Comparison of ENCODE assay signal across 19 mouse cellular contexts in the genomic region with DNA sequence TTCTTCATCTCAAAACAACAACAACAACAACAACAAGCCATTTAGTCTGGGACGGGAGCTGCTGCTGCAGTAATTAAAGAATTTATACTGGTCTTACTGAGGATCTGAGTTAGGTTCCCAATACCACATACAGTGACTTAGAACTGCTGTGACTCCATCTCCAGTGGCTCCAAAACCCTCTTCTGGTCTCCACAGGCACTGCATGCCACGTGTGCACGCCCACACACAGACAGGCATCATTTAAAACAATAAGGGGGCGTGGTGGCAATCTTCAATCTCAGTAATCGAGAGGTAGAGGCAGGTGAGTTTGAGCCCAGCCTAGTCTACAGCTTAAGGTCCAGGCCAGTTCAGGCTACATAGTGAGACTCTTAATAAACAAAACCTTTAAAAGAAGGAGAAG. TPM values are rescaled to one million over a fixed set of nuclear protein-coding genes. Genes with fewer than 3 reads are reported as not detected.
DNase-seq lines count a peak whose midpoint lies in the region; ATAC-seq and TF ChIP-seq lines count a peak whose summit lies in the region.
"Had no signal": no experiment of that assay in that cellular context is flagged by ENCODE, and none has a peak within 500 bp of the region (broad histone marks: within the 10 kb centered on the region; RNA-seq: fewer than 3 reads in every experiment).

No protein-coding gene starts in this region.

- no peak for TF ChIP-seq EP300 in CH12.LX (IDR thresholded peaks at IDR 0.05; ENCODE audit: low read length)

- TF ChIP-seq CTCF in kidney, adult 2 months (conservative IDR thresholded peaks at IDR 0.05; ENCODE audit: insufficient read depth, insufficient read length, low read depth, low read length), result 0 out of 2 replicates have a peak, but pooled peaks have one; percentile 5
- TF ChIP-seq CTCF in CH12.LX (conservative IDR thresholded peaks at IDR 0.05 in 1 of 2, IDR thresholded peaks at IDR 0.05 in 1 of 2; ENCODE audit: low read depth in 2 of 2, low read length in 2 of 2), result peak in 1 of 2 experiments; percentile 39; a peak in 2 of 4 replicates

- H3K79me2 ChIP-seq in CH12.LX (replicated peaks; ENCODE audit: control insufficient read depth, extremely low read depth, insufficient read depth, poor library complexity, severe bottlenecking), result no peaks in the 10 kb centered on the region

- TF ChIP-seq RAD21 in CH12.LX (IDR thresholded peaks at IDR 0.05; ENCODE audit: low read depth, low read length), result no peak; the same call in none of the 2 replicates

- dilution Hi-C loops in CH12.LX (cut with MboI; ENCODE audit: extremely low pct_ligation_motif_present, extremely low pct_unique_long_range_greater_than_20kb, low sequenced_read_pairs), result no loop called here

- H3K4me2 ChIP-seq in CH12.LX (ENCODE audit: insufficient read depth, low read depth, poor library complexity, severe bottlenecking), result no peak overlapping the region
- H3K4me2 ChIP-seq: midbrain, embryonic 13.5 days had no signal

- H3K4me3 ChIP-seq in kidney, adult 2 months (ENCODE audit: insufficient read depth, low read depth, low read length), result no peak overlapping the region
- H3K4me3 ChIP-seq in CH12.LX (replicated peaks in 1 of 3; ENCODE audit: low read depth in 2 of 3, low read length in 2 of 3, poor library complexity in 1 of 3), result no peak overlapping the region
- H3K4me3 ChIP-seq: midbrain, embryonic 13.5 days had no signal

- in situ Hi-C loops in CH12.LX (cut with MboI; ENCODE audit: low pct_ligation_motif_present, low pct_unique_long_range_greater_than_20kb, low sequenced_read_pairs), result loop anchor here (5.0 kb wide), 1 partner anchor 35 kb away; no protein-coding TSS in a partner anchor

- no peaks in the 10 kb centered on the region for H3K4me1 ChIP-seq in kidney, adult 2 months (ENCODE audit: control insufficient read depth, insufficient read depth, low read length)
- peaks cover 3 to 24% of the 10 kb centered on the region in 2 experiments; a peak in 3 of 4 replicates for H3K4me1 ChIP-seq in CH12.LX (ENCODE audit: control insufficient read depth in 1 of 2, insufficient read depth in 2 of 2)
- H3K4me1 ChIP-seq: midbrain, embryonic 13.5 days had no signal

- H3K27me3 ChIP-seq in kidney, adult 2 months (replicated peaks; ENCODE audit: control insufficient read depth, insufficient read depth, low read length), result no peaks in the 10 kb centered on the region
- H3K27me3 ChIP-seq in CH12.LX (replicated peaks), result no peaks in the 10 kb centered on the region
- H3K27me3 ChIP-seq: midbrain, embryonic 13.5 days; Patski had no signal

- peak; percentile 34; the same call in 1 of the 2 replicates for ATAC-seq in megakaryocyte progenitor cell, adult 5-6 weeks (replicated peaks; ENCODE audit: poor library complexity)
- ATAC-seq in megakaryocyte, adult 5-6 weeks (ENCODE audit: poor library complexity, severe bottlenecking), result no peak
- ATAC-seq: forebrain, postnatal 0 days; hindbrain, embryonic 16.5 days; midbrain, embryonic 13.5 days; Patski had no signal

- no peak overlapping the region for H3K9ac ChIP-seq in CH12.LX (ENCODE audit: insufficient read depth, low read depth)
- H3K9ac ChIP-seq: forebrain, postnatal 0 days; midbrain, embryonic 13.5 days had no signal

- no peak for DNase-seq in kidney, adult 2 months
- no peak for DNase-seq in kidney, adult 11 months
- DNase-seq in 3T3-L1 (ENCODE audit: low read depth, low spot score), result peak; percentile 50
- no peak for DNase-seq in CH12.LX (ENCODE audit: extremely low read depth)
- DNase-seq in kidney, postnatal 36 days, result no peak
- DNase-seq: cerebellum, postnatal 14 days; forebrain, postnatal 0 days; gastrocnemius, postnatal 25 days; heart, postnatal 14 days; kidney, postnatal 10 days; lung, postnatal 14 days; right cerebral cortex, postnatal 14 days had no signal

- no peaks in the 10 kb centered on the region for H3K36me3 ChIP-seq in kidney, adult 2 months (ENCODE audit: control insufficient read depth, insufficient read depth, low read length)
- H3K36me3 ChIP-seq in CH12.LX (replicated peaks in 1 of 2; ENCODE audit: control insufficient read depth in 1 of 2, insufficient read depth in 1 of 2, low read length in 1 of 2), result peaks cover 7 to 16% of the 10 kb centered on the region in 2 experiments

- H3K27ac ChIP-seq in kidney, adult 2 months (ENCODE audit: insufficient read depth, low read depth, low read length), result no peak overlapping the region
- no peak overlapping the region for H3K27ac ChIP-seq in CH12.LX (ENCODE audit: insufficient read depth, low read depth)
- H3K27ac ChIP-seq: midbrain, embryonic 13.5 days had no signal

- H3K9me3 ChIP-seq in CH12.LX (replicated peaks; ENCODE audit: low read length), result no peaks in the 10 kb centered on the region
- H3K9me3 ChIP-seq: midbrain, embryonic 13.5 days had no signal

- no peak for TF ChIP-seq POLR2A in kidney, adult 2 months (IDR thresholded peaks at IDR 0.05; ENCODE audit: low read depth, low read length)
- TF ChIP-seq POLR2A in CH12.LX (IDR thresholded peaks at IDR 0.05; ENCODE audit: low read depth, low read length), result no peak

- WGBS in kidney, adult 2 months, result 76% methylated on average over 5 of the region's 5 CpGs

TF ChIP-seq in CH12.LX, 34 proteins besides CTCF, POLR2A, EP300 and RAD21:
- TF ChIP-seq UBTF (IDR thresholded peaks at IDR 0.05; ENCODE audit: low read depth, low read length) (no peak), SMC3 (IDR thresholded peaks at IDR 0.05; ENCODE audit: low read depth, low read length) (peak; percentile 35), MEF2A (IDR thresholded peaks at IDR 0.05; ENCODE audit: borderline replicate concordance, low read depth, low read length) (no peak), TBP (conservative IDR thresholded peaks at IDR 0.05; ENCODE audit: low read depth, low read length) (no peak), NELFE (IDR thresholded peaks at IDR 0.05; ENCODE audit: low read depth, low read length) (no peak), BHLHE40 (IDR thresholded peaks at IDR 0.05; ENCODE audit: low read depth, low read length) (no peak), JUND (conservative IDR thresholded peaks at IDR 0.05; ENCODE audit: low read depth, low read length) (no peak)

RNA-seq across cellular contexts. Expression of a gene that starts 43.5 kb away (rescaled TPM):
- 35.8 and 40.8 TPM in 2 replicates for polyA plus RNA-seq in kidney, adult 2 months (2012; rRNA removed)
- total RNA-seq in CH12.LX (2012; rRNA removed) (31.9 and 35.9 TPM in 2 replicates), CH12.LX (2014; rRNA removed) (14.7 and 18.8 TPM in 2 replicates)
- polyA plus RNA-seq in CH12.LX (2012; ENCODE audit: insufficient read length, low read depth), result 62.2 and 67.7 TPM in 2 replicates
- 5.9 and 6.9 TPM in 2 replicates for total RNA-seq in megakaryocyte progenitor cell, adult 5-6 weeks (2015)
- 8.0 and 15.5 TPM in 2 replicates for total RNA-seq in megakaryocyte progenitor cell, adult 5-6 weeks (2017)
- total RNA-seq in megakaryocyte, adult 5-6 weeks (2015), result 5.5 and 12.0 TPM in 2 replicates
- 6.4 and 8.6 TPM in 2 replicates for total RNA-seq in megakaryocyte, adult 5-6 weeks (2017)

RNA-seq across cellular contexts. Expression of a gene that starts 48.5 kb away (rescaled TPM):
- 0.16 and 0.41 TPM in 2 replicates for polyA plus RNA-seq in kidney, adult 2 months (2012; rRNA removed)
- total RNA-seq in CH12.LX (2012; rRNA removed), result 0.21 and 0.51 TPM in 2 replicates
- 0.09 TPM in 1 of 2 replicates, not detected in the other for total RNA-seq in CH12.LX (2014; rRNA removed)
- 0.34 and 0.44 TPM in 2 replicates for polyA plus RNA-seq in CH12.LX (2012; ENCODE audit: insufficient read length, low read depth)
- not detected in 2 replicates for total RNA-seq in megakaryocyte progenitor cell, adult 5-6 weeks (2015)
- not detected in 2 replicates for total RNA-seq in megakaryocyte progenitor cell, adult 5-6 weeks (2017)
- total RNA-seq in megakaryocyte, adult 5-6 weeks (2015), result not detected in 2 replicates
- total RNA-seq in megakaryocyte, adult 5-6 weeks (2017), result not detected in 2 replicates
- total RNA-seq: forebrain, postnatal 0 days; layer of hippocampus, postnatal 14 days; left cerebral cortex, postnatal 25 days had no signal
- polyA plus RNA-seq: forebrain, postnatal 0 days; hindbrain, embryonic 16.5 days; midbrain, embryonic 13.5 days; Patski had no signal
